Comparison of ENCODE assay signal across 31 mouse cellular contexts in the genomic region with DNA sequence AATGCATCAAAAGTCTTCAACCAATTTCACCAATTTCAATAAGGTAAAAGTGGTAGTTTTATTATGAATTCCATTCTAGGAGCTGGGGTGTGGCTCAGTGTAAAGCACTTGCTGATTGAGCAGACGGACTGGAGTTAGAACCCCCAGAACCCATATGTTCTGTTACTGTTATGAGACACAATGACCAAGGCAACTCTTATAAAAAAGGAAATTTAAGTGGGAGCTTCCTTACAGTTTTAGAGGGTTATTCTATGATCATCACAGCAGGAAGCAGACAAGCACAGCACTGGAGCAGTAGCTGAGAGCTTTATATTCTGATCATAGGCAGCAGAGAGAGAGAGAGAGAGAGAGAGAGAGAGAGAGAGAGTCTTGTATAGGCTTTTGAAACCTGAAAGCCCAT.
"Had no signal": no experiment of that assay in that cellular context is flagged by ENCODE, and none has a peak within 500 bp of the region (broad histone marks: within the 10 kb centered on the region; RNA-seq: fewer than 3 reads in every experiment).

No protein-coding gene starts in this region.

- DNase-seq: left cerebral cortex, postnatal 4 days; liver; liver, embryonic 13.5 days; liver, postnatal 0 days; lung, adult 18-20 months; lung, adult 2 months; lung, embryonic 14.5 days; lung, postnatal 10 days; lung, postnatal 14 days; lung, postnatal 36 days; midbrain, embryonic 14.5 days had no signal

- H3K27me3 ChIP-seq: limb, embryonic 12.5 days; limb, embryonic 13.5 days; limb, embryonic 15.5 days; liver, embryonic 12.5 days; liver, embryonic 13.5 days; liver, embryonic 15.5 days; lung, embryonic 15.5 days; midbrain, embryonic 12.5 days; midbrain, embryonic 13.5 days; midbrain, embryonic 15.5 days; neural tube, embryonic 12.5 days had no signal

- H3K4me3 ChIP-seq: limb, embryonic 10.5 days; limb, embryonic 12.5 days; limb, embryonic 13.5 days; limb, embryonic 15.5 days; liver, embryonic 12.5 days; liver, embryonic 13.5 days; liver, embryonic 15.5 days; lung, embryonic 15.5 days; megakaryocyte, embryonic 14.5 days; midbrain, embryonic 10.5 days; midbrain, embryonic 12.5 days; midbrain, embryonic 13.5 days; midbrain, embryonic 15.5 days; myocyte; neural tube, embryonic 12.5 days had no signal

- ATAC-seq: liver, embryonic 12.5 days; liver, postnatal 0 days; lung, postnatal 0 days; midbrain, embryonic 13.5 days; midbrain, embryonic 15.5 days; midbrain, embryonic 16.5 days had no signal

- H3K27ac ChIP-seq: limb, embryonic 10.5 days; limb, embryonic 12.5 days; limb, embryonic 13.5 days; limb, embryonic 15.5 days; liver, embryonic 12.5 days; liver, embryonic 13.5 days; liver, embryonic 14.5 days; liver, embryonic 15.5 days; lung, embryonic 15.5 days; macrophage; midbrain, embryonic 10.5 days; midbrain, embryonic 12.5 days; midbrain, embryonic 13.5 days; midbrain, embryonic 15.5 days; neural tube, embryonic 12.5 days had no signal

- H3K4me2 ChIP-seq: limb, embryonic 12.5 days; limb, embryonic 13.5 days; limb, embryonic 15.5 days; liver, embryonic 11.5 days; liver, embryonic 12.5 days; liver, embryonic 13.5 days; liver, embryonic 15.5 days; lung, embryonic 14.5 days; lung, embryonic 15.5 days; midbrain, embryonic 11.5 days; midbrain, embryonic 12.5 days; midbrain, embryonic 13.5 days; midbrain, embryonic 15.5 days; neural tube, embryonic 12.5 days had no signal

- H3K36me3 ChIP-seq: limb, embryonic 10.5 days; limb, embryonic 12.5 days; limb, embryonic 13.5 days; limb, embryonic 15.5 days; liver, embryonic 12.5 days; liver, embryonic 13.5 days; liver, embryonic 15.5 days; lung, embryonic 15.5 days; midbrain, embryonic 10.5 days; midbrain, embryonic 12.5 days; midbrain, embryonic 13.5 days; midbrain, embryonic 15.5 days; neural tube, embryonic 12.5 days had no signal

- H3K9ac ChIP-seq: limb, embryonic 12.5 days; limb, embryonic 13.5 days; limb, embryonic 15.5 days; liver, embryonic 12.5 days; liver, embryonic 13.5 days; liver, embryonic 14.5 days; liver, embryonic 15.5 days; liver, postnatal 0 days; lung, embryonic 14.5 days; lung, embryonic 15.5 days; midbrain, embryonic 12.5 days; midbrain, embryonic 13.5 days; midbrain, embryonic 15.5 days; neural tube, embryonic 12.5 days had no signal

- H3K9me3 ChIP-seq: limb, embryonic 10.5 days; limb, embryonic 12.5 days; limb, embryonic 13.5 days; limb, embryonic 15.5 days; liver, embryonic 12.5 days; liver, embryonic 13.5 days; liver, embryonic 15.5 days; lung, embryonic 15.5 days; megakaryocyte, embryonic 14.5 days; midbrain, embryonic 10.5 days; midbrain, embryonic 12.5 days; midbrain, embryonic 13.5 days; midbrain, embryonic 15.5 days; neural tube, embryonic 12.5 days had no signal

- H3K4me1 ChIP-seq: liver, embryonic 12.5 days; liver, embryonic 13.5 days; liver, embryonic 15.5 days; megakaryocyte, embryonic 14.5 days; midbrain, embryonic 13.5 days; midbrain, embryonic 15.5 days had no signal
